Mouse (Mus musculus) heart, embryonic 15.5 days (tissue): ENCODE results near the gene Adprhl2. TPM values are rescaled to one million over a fixed set of nuclear protein-coding genes. Genes with fewer than 3 reads are reported as not detected.

Experiments
- ATAC-seq: fragments of 200-750 bp; cut with Nextera tagmentation; replicated peaks from 2 replicates; pipeline ENCODE4 v1.8.0; 2017; ENCODE audit warnings: low read depth, moderate TSS enrichment; ENCODE audit not compliant: insufficient number of reproducible peaks, insufficient read depth, low FRiP score
- H3K27ac ChIP-seq: fragments of 300-500 bp; sonication (generic); 2 replicates; pipeline ENCODE4 v1.5.1; 2015; ENCODE audit warnings: mild to moderate bottlenecking, inconsistent platforms
- H3K27me3 ChIP-seq: fragments of 300-500 bp; sonication (generic); 2 replicates; pipeline ENCODE4 v1.6.1; 2015; ENCODE audit warnings: inconsistent platforms
- H3K36me3 ChIP-seq: fragments of 300-500 bp; sonication (generic); 2 replicates; pipeline ENCODE4 v1.6.1; 2015; ENCODE audit warnings: mild to moderate bottlenecking, inconsistent platforms
- H3K4me1 ChIP-seq: fragments of 300-500 bp; sonication (generic); replicated peaks from 2 replicates; pipeline ENCODE4 v1.6.1; 2015; ENCODE audit warnings: inconsistent platforms
- H3K4me2 ChIP-seq: fragments of 300-500 bp; sonication (generic); 2 replicates; pipeline ENCODE4 v1.6.1; 2015; ENCODE audit warnings: inconsistent platforms, mild to moderate bottlenecking, moderate library complexity
- H3K4me3 ChIP-seq: fragments of 300-500 bp; sonication (generic); 2 replicates; pipeline ENCODE4 v1.5.1; 2015; ENCODE audit warnings: mild to moderate bottlenecking, inconsistent platforms
- H3K9ac ChIP-seq: fragments of 300-500 bp; sonication (generic); 2 replicates; pipeline ENCODE4 v1.6.1; 2015; ENCODE audit warnings: mild to moderate bottlenecking, inconsistent platforms
- H3K9me3 ChIP-seq: fragments of 300-500 bp; sonication (generic); replicated peaks from 2 replicates; pipeline ENCODE4 v1.6.1; 2016; ENCODE audit warnings: inconsistent platforms
- whole genome bisulfite sequencing: fragments of 180-500 bp; shearing (Covaris S2); methylation state at CpG from one replicate; pipeline ENCODE4 v1.1.7; 2015; ENCODE audit warnings: mixed read lengths; 5-methylcytosine and 5-hydroxymethylcytosine counted together
- polyA plus RNA-seq: library from polyadenylated mRNA; unstranded; fragments of >200 nt; fragmentation: Nextera tagmentation; extraction: Ambion mirVana; gene quantifications from 2 replicates; pipeline ENCODE4 v1.2.1, GENCODE M21; 2015

The Adprhl2 gene
- polyA plus RNA-seq, 1 experiment from 2014 or later: 30.4 TPM

DNA sequence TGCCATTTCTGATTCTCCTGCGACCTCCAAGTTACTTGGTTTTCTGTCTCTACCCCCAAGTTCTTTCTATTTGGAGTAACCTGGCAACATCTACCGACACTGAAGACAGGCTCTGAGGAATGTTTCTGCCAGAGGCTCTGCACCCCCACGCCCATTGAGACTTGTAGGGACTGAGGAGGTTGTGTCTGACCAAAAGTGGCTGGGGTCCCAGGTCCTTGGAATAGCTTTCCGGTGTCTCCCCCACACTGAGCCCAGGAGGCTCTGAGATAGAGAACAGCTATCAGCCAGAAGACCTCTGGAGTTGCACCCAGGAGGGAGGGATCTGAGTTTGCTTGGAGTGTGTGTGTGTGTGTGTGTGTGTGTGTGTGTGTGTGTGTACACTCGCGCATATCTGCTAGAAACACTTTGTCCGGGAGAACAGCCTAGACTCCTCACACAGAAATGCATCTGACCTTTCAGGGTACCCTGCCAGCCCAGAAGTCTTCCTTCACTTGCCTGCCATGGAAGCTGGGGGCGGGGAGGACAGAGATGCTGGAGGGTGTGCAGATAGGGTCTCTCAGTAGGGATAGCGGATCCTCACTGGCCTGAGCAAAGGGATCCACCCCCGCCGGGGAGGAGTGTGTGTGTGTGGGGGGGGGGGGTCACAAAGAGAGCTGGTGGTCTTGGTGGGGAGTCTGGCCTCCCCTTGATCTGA, 34.1 kb downstream of the Adprhl2 start:
- ATAC-seq: no peak; the same call in 1 of the 2 replicates
- 25% methylated on average over 11 of the region's 11 CpGs for WGBS
- Histone ChIP-seq H3K9me3 (no peaks in the 10 kb centered on the region), H3K27ac (0 out of 2 replicates have a peak overlapping the region, but pooled peaks have one; percentile 18), H3K9ac (no peak overlapping the region), H3K4me1 (peaks cover 21% of the 10 kb centered on the region), H3K4me3 (peak overlapping the region; percentile 55), H3K4me2 (peak overlapping the region; percentile 77), H3K36me3 (no peaks in the 10 kb centered on the region), H3K27me3 (peaks cover 74% of the 10 kb centered on the region)

DNA sequence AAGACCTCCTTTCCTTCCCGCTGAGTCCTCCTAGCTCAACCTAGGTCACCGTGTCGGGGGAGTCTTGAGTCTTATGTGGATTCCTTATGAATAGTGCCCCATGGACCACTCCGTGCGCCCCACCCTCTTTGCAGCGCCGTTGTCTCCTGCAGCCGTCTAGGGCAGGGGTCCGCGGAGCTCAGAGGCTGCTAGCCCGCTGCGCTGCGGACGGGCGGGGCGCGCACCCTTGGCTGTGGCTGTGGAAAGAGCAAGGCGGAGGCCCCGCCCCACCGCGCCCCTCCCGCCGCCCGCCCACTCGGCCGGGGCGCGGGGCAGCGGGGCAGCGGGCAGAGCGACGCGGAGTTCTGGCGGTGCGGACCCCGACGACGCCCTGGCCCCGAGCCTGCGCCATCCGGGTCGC, 35.0 kb downstream of the Adprhl2 start, which contains the start of gene Col8a2:
TSS of gene Col8a2 (plus strand) at position 302 of the 400 bp plus-strand sequence.
- Histone ChIP-seq H3K27ac (peak within 1 kb of the TSS; percentile 49), H3K36me3 (no peaks in the 10 kb centered on the region), H3K4me3 (peak within 1 kb of the TSS; percentile 55), H3K27me3 (peaks cover 80% of the 10 kb centered on the region), H3K9me3 (no peaks in the 10 kb centered on the region), H3K4me1 (peaks cover 21% of the 10 kb centered on the region), H3K9ac (peak within 1 kb of the TSS; percentile 53), H3K4me2 (peak within 1 kb of the TSS; percentile 77)
- peak; percentile 40; the same call in 1 of the 2 replicates for ATAC-seq
- 2% methylated on average over 39 of the region's 42 CpGs for WGBS

DNA sequence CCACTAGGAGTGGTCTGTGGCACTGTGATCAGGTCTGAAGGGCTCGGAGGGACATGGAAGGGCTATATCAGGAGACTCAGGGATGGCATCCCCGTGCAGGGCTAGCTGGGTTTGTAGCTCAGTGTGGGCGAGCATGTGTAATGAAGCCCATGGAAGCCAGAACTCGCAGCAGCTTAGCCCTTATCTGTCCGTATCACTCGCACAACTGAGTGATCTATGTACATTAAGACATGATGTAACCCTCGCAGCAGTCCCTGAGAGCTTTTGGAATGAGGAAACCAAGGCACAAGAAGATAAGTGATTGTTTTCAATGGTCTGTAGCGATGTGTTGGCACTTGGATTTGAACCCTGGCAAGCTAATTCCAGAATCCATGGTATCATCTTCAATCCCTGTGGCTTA, 37.9 kb downstream of the Adprhl2 start:
- ATAC-seq: no peak
- Histone ChIP-seq H3K27me3 (peaks cover 63% of the 10 kb centered on the region), H3K27ac (no peak overlapping the region), H3K9ac (no peak overlapping the region), H3K9me3 (no peaks in the 10 kb centered on the region), H3K4me3 (no peak overlapping the region), H3K4me1 (peaks cover 22% of the 10 kb centered on the region), H3K36me3 (no peaks in the 10 kb centered on the region), H3K4me2 (no peak overlapping the region)
- WGBS: 72% methylated on average over 8 of the region's 8 CpGs

DNA sequence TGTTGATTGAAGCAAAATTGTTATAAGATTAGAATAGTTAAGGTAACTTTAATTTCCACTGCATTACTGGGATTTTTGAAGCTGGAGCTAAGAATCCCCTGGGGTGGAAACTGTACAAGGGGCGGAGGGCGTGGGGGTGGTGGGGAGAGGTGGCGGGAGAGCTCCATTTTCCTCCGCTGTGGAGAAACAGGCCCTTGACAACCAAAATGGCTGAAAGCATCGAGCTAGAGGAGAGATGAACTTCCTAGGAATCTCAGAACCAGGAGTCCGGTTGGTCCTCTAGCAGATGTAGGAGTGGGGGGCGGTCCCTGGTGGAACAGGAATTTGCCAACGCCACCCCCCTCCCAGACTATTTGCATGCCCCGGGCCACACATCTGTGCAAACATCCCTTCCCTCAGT, 39.8 kb downstream of the Adprhl2 start:
- no peak for ATAC-seq
- no peak overlapping the region for H3K4me3 ChIP-seq
- H3K4me1 ChIP-seq: peaks cover 17% of the 10 kb centered on the region
- peaks cover 44% of the 10 kb centered on the region for H3K27me3 ChIP-seq
- WGBS: 59% methylated on average over 9 of the region's 9 CpGs
- H3K4me2 ChIP-seq: no peak overlapping the region
- H3K27ac ChIP-seq: no peak overlapping the region
- no peaks in the 10 kb centered on the region for H3K9me3 ChIP-seq
- no peaks in the 10 kb centered on the region for H3K36me3 ChIP-seq
- no peak overlapping the region for H3K9ac ChIP-seq

DNA sequence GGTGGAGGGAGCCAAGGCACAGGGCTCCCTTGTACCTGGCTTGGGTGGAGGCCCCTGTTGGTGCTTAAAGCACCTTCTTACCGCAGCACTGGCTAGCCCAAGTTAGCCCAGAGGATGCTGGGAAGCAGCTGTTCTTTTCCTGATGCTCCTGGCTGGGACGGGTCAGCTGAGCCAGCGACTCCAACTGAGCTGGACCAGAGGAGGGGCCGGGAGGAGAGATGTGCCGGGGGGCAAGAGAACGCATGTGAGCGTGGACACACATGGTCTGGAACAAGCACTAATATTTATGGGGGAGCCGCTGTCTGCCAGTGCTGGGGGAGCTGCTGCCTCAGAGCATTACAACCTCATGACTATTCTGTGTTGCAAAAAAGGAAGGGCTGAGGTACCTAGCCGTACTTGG, 42.5 kb downstream of the Adprhl2 start:
- ATAC-seq: no peak
- H3K4me2 ChIP-seq: no peak overlapping the region
- H3K36me3 ChIP-seq: peaks cover 3% of the 10 kb centered on the region; the same call in 1 of the 2 replicates
- H3K9me3 ChIP-seq: no peaks in the 10 kb centered on the region
- no peak overlapping the region for H3K4me3 ChIP-seq
- WGBS: 61% methylated on average over 9 of the region's 9 CpGs
- peaks cover 12% of the 10 kb centered on the region for H3K4me1 ChIP-seq
- no peak overlapping the region for H3K27ac ChIP-seq
- peaks cover 22% of the 10 kb centered on the region for H3K27me3 ChIP-seq
- H3K9ac ChIP-seq: no peak overlapping the region

DNA sequence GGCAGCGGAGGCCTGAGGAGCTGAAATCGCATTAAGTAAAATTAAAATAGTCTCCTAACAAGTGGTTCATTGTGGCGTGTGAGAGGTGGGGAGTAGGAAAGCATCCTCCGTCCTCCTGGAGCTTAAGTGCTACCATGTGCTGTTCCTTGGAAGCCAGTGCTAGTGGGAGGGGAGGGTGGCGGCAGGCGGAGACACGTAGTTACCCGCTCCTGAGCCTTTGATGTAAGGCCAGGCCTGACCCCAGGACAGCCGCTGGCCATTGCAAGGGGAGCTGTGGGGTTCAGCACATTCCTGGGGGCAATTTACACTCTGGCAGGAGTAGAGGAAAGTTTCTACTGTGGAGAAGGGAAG, 43.0 kb downstream of the Adprhl2 start:
- H3K27me3 ChIP-seq: peaks cover 18% of the 10 kb centered on the region
- peaks cover 12% of the 10 kb centered on the region for H3K4me1 ChIP-seq
- H3K27ac ChIP-seq: no peak overlapping the region
- ATAC-seq: 0 out of 2 replicates have a peak, but pooled peaks have one; percentile 33
- H3K9ac ChIP-seq: no peak overlapping the region
- peaks cover 7% of the 10 kb centered on the region; the same call in 1 of the 2 replicates for H3K36me3 ChIP-seq
- no peak overlapping the region for H3K4me2 ChIP-seq
- H3K4me3 ChIP-seq: no peak overlapping the region
- H3K9me3 ChIP-seq: no peaks in the 10 kb centered on the region
- WGBS: 37% methylated on average over 9 of the region's 9 CpGs

DNA sequence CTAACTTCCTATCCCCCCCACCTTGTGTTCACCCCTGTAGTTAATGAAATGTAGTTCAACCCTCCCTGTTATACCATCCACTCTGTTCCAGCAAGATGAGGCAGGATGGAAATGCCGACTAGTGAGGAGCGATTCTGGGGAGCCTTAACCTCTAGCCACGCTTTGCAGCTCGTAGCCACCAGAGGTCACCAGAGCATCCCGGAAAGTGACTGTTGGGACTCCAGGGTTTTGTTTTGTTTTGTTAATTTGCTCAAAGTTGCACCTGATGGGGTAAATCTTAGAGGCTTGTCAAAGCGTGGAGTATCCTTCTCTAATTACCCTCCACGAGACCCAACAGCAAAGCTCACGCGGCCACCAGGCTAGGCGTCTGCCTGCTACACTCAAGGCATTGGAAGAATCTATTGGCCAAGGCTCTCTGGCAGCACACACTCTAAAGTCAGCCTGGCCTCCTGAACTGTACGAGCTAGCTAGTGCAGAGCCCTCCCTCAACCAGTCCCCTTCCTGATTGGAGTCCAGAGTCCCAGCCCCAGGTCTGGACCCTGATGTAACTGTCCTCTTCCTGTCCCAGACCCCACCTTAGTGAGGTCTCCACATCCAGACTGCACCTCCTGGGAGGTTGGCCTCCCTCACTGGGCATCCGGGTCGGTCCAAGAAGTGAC, 43.5 kb downstream of the Adprhl2 start:
- peak overlapping the region; percentile 36 for H3K4me3 ChIP-seq
- 5% methylated on average over 13 of the region's 13 CpGs for WGBS
- H3K27ac ChIP-seq: no peak overlapping the region
- H3K4me1 ChIP-seq: peaks cover 12% of the 10 kb centered on the region
- no peaks in the 10 kb centered on the region for H3K9me3 ChIP-seq
- H3K9ac ChIP-seq: peak overlapping the region; percentile 28; the same call in 1 of the 2 replicates
- H3K36me3 ChIP-seq: peaks cover 8% of the 10 kb centered on the region; the same call in 1 of the 2 replicates
- 0 out of 2 replicates have a peak, but pooled peaks have one; percentile 58 for ATAC-seq
- peaks cover 13% of the 10 kb centered on the region; the same call in 1 of the 2 replicates for H3K27me3 ChIP-seq
- H3K4me2 ChIP-seq: peak overlapping the region; percentile 61

DNA sequence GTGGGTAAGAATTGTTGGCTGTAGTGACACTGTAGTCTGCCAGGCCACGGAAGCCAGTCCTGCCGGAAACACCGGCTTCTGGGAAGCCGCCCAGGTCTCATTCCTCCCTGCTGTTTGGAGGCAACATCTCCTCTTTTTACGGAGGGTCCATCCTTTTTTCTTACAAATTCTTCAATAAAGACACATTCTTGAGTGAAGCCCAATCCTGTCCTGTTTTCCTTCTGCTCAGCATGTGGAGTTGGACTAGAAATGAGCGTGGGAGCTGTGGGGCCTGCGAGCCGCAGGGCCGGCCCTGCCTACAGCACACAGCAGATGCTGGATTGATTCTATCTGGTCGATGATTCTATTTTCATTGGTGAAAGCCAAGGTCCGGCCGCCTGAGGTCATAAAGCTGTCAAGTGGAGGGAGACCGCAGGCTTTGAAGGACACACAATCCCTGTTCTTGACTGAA, 45.8 kb downstream of the Adprhl2 start:
- Histone ChIP-seq H3K9ac (no peak overlapping the region), H3K9me3 (no peaks in the 10 kb centered on the region), H3K4me2 (no peak overlapping the region), H3K4me3 (no peak overlapping the region), H3K27me3 (no peaks in the 10 kb centered on the region), H3K4me1 (peaks cover 12% of the 10 kb centered on the region), H3K27ac (no peak overlapping the region), H3K36me3 (peaks cover 15% of the 10 kb centered on the region; the same call in 1 of the 2 replicates)
- WGBS: 81% methylated on average over 13 of the region's 13 CpGs
- ATAC-seq: no peak

DNA sequence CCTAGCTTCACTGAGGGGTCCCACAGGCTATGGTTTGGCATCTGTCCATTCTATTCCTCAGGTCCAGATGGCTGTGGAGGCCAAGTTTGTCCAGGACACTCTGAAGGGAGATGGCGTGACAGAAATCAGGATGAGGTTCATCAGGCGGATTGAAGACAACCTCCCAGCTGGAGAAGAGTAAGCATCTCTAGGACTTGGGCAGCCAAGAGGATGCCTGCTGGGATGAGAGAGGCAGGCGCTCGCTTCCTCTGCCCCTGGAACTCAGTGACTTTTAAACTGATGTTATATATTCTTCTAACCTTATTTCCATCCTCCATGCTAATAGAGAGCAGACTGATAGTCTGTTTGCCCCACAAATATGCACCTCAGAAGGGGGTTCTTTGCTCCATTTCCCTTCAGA, 46.4 kb downstream of the Adprhl2 start:
- H3K27ac ChIP-seq: no peak overlapping the region
- H3K36me3 ChIP-seq: peaks cover 15% of the 10 kb centered on the region; the same call in 1 of the 2 replicates
- H3K4me1 ChIP-seq: peaks cover 12% of the 10 kb centered on the region
- H3K27me3 ChIP-seq: no peaks in the 10 kb centered on the region
- H3K4me3 ChIP-seq: no peak overlapping the region
- 93% methylated on average over 4 of the region's 4 CpGs for WGBS
- no peak overlapping the region for H3K9ac ChIP-seq
- ATAC-seq: no peak
- no peak overlapping the region for H3K4me2 ChIP-seq
- no peaks in the 10 kb centered on the region for H3K9me3 ChIP-seq

DNA sequence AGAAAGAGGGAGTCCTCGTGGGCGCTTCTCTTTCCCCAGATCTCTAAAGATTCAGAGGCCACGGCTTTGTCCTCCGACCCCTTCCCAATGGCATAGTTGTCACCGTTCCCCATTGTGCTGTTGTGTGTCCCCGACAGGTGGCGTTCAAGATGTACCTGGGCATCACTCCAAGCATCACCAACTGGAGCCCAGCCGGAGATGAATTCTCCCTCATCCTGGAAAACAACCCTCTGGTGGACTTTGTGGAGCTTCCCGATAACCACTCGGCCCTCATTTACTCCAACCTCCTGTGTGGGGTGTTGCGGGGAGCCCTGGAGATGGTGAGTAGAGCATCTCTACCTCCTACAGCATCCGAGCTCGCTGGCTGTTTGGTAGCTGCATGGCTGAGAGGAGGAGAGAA, 47.8 kb downstream of the Adprhl2 start:
- no peak for ATAC-seq
- Histone ChIP-seq H3K9me3 (no peaks in the 10 kb centered on the region), H3K4me2 (no peak overlapping the region), H3K27me3 (no peaks in the 10 kb centered on the region), H3K4me3 (no peak overlapping the region), H3K4me1 (peaks cover 12% of the 10 kb centered on the region), H3K27ac (no peak overlapping the region), H3K9ac (no peak overlapping the region), H3K36me3 (peaks cover 15% of the 10 kb centered on the region; the same call in 1 of the 2 replicates)
- WGBS: 77% methylated on average over 13 of the region's 13 CpGs

DNA sequence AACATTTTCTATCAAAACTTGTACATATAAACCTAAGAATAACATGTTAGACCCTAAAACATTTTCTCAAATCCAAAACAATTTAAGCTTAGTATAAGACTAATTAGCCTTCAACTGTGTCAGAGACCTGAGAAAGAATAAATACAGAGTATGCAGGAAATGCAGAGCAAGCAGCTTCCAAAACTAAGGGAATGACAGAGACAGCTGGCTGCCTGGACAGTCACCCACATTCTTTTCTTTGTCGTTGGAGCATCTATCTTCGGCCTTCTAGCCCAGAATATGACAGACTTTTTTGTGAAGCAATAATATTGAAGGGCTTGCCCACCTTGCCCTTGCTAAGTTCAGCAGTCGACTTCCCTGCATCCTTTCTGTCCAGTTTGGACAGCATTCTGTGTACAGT, 52.2 kb downstream of the Adprhl2 start:
- Histone ChIP-seq H3K27ac (no peak overlapping the region), H3K9ac (no peak overlapping the region), H3K36me3 (peaks cover 15% of the 10 kb centered on the region; the same call in 1 of the 2 replicates), H3K4me3 (no peak overlapping the region), H3K4me1 (no peaks in the 10 kb centered on the region), H3K27me3 (no peaks in the 10 kb centered on the region), H3K9me3 (no peaks in the 10 kb centered on the region), H3K4me2 (no peak overlapping the region)
- no peak for ATAC-seq
- WGBS: 74% methylated on average over 3 of the region's 3 CpGs
